12 mouse cellular contexts compared by ENCODE assay signal in genomic region chr19:47348395-47349016, GRCm38 (mm10).
DNase-seq lines count a peak whose midpoint lies in the region; ATAC-seq lines count a peak whose summit lies in the region.
"Had no signal": no experiment of that assay in that cellular context is flagged by ENCODE, and none has a peak within 500 bp of the region (broad histone marks: within the 10 kb centered on the region; RNA-seq: fewer than 3 reads in every experiment).

No protein-coding gene starts in this region.

- no peaks in the 10 kb centered on the region for H3K36me3 ChIP-seq in forebrain, embryonic 14.5 days (ENCODE audit: control insufficient read depth, insufficient read depth, low read length)
- no peaks in the 10 kb centered on the region for H3K36me3 ChIP-seq in forebrain, embryonic 11.5 days (ENCODE audit: control insufficient read depth, insufficient read depth, low read length)
- H3K36me3 ChIP-seq: liver, embryonic 13.5 days had no signal

- no peak for DNase-seq in forebrain, embryonic 14.5 days (ENCODE audit: low spot score)
- no peak for DNase-seq in forebrain, embryonic 11.5 days (ENCODE audit: low spot score)
- DNase-seq in left cerebral cortex, postnatal 4 days, result peak; percentile 67
- no peak for DNase-seq in left cerebral cortex, postnatal 36 days (ENCODE audit: low spot score in 2 of 2)
- DNase-seq in ZHBTc4 (ENCODE audit: low read depth, low spot score), result peak; percentile 57
- peak; percentile 64 for DNase-seq in brain, adult 2 months (ENCODE audit: low read depth, low spot score)
- DNase-seq in kidney, postnatal 36 days, result no peak
- DNase-seq: layer of hippocampus, adult 9-11 months; liver, embryonic 13.5 days; lung, postnatal 10 days; thymus, postnatal 14 days had no signal

- H3K4me1 ChIP-seq in forebrain, embryonic 14.5 days (ENCODE audit: control insufficient read depth, insufficient read depth, low read length), result no peaks in the 10 kb centered on the region
- no peaks in the 10 kb centered on the region; the same call in 1 of the 2 replicates for H3K4me1 ChIP-seq in forebrain, embryonic 11.5 days (replicated peaks; ENCODE audit: control insufficient read depth, insufficient read depth, low read length)

- H3K4me3 ChIP-seq in forebrain, embryonic 14.5 days (ENCODE audit: low read depth, low read length), result no peak overlapping the region
- H3K4me3 ChIP-seq in forebrain, embryonic 11.5 days (ENCODE audit: low read depth, low read length), result no peak overlapping the region
- H3K4me3 ChIP-seq: liver, embryonic 13.5 days had no signal

- intact Hi-C loops in left cerebral cortex, postnatal 4 days (cut with DNase I), result no loop called here
- intact Hi-C loops in left cerebral cortex, postnatal 36 days (cut with DNase I), result no loop called here

- H3K9ac ChIP-seq in forebrain, embryonic 14.5 days (ENCODE audit: low read length), result no peak overlapping the region
- no peak overlapping the region for H3K9ac ChIP-seq in forebrain, embryonic 11.5 days (ENCODE audit: low read length)
- H3K9ac ChIP-seq: liver, embryonic 13.5 days had no signal

- peaks cover 11% of the 10 kb centered on the region for H3K27me3 ChIP-seq in forebrain, embryonic 14.5 days (replicated peaks; ENCODE audit: control insufficient read depth, insufficient read depth, low read length)
- H3K27me3 ChIP-seq in forebrain, embryonic 11.5 days (ENCODE audit: control insufficient read depth, insufficient read depth, low read length), result peaks cover 11% of the 10 kb centered on the region

- 58% methylated on average over 14 of the region's 14 CpGs for WGBS in forebrain, embryonic 14.5 days
- WGBS in forebrain, embryonic 11.5 days, result 76% methylated on average over 14 of the region's 14 CpGs

- peak; percentile 37; the same call in 1 of the 2 replicates for ATAC-seq in forebrain, embryonic 14.5 days
- no peak for ATAC-seq in forebrain, embryonic 11.5 days (replicated peaks; ENCODE audit: low FRiP score)
- no peak for ATAC-seq in CD4-positive, CD25-positive, alpha-beta regulatory T cell, adult 4 months

- no peak overlapping the region for H3K4me2 ChIP-seq in forebrain, embryonic 14.5 days (ENCODE audit: low read length)
- H3K4me2 ChIP-seq in forebrain, embryonic 11.5 days (ENCODE audit: low read depth, low read length, severe bottlenecking), result no peak overlapping the region
- H3K4me2 ChIP-seq: liver, embryonic 13.5 days had no signal

- H3K27ac ChIP-seq in forebrain, embryonic 14.5 days (ENCODE audit: low read depth, low read length), result no peak overlapping the region
- no peak overlapping the region for H3K27ac ChIP-seq in forebrain, embryonic 11.5 days (ENCODE audit: low read depth, low read length)
- H3K27ac ChIP-seq: liver, embryonic 13.5 days had no signal

- H3K9me3 ChIP-seq in forebrain, embryonic 14.5 days (replicated peaks; ENCODE audit: control insufficient read depth, low read length), result no peaks in the 10 kb centered on the region
- no peaks in the 10 kb centered on the region for H3K9me3 ChIP-seq in forebrain, embryonic 11.5 days (ENCODE audit: control insufficient read depth, low read length)
- H3K9me3 ChIP-seq: liver, embryonic 13.5 days had no signal

Comparison
In these comparisons a context has a peak if more than half of its experiments do, and no peak if none do; other contexts are left out.
1. DNase-seq: peak in left cerebral cortex, postnatal 4 days (single experiment), ZHBTc4 (single experiment) and brain, adult 2 months (single experiment); none in forebrain, embryonic 14.5 days (single experiment), forebrain, embryonic 11.5 days (single experiment), left cerebral cortex, postnatal 36 days (0 of 2) and kidney, postnatal 36 days (0 of 2).